ENCODE assay signal across 11 mouse cellular contexts in the genomic region with DNA sequence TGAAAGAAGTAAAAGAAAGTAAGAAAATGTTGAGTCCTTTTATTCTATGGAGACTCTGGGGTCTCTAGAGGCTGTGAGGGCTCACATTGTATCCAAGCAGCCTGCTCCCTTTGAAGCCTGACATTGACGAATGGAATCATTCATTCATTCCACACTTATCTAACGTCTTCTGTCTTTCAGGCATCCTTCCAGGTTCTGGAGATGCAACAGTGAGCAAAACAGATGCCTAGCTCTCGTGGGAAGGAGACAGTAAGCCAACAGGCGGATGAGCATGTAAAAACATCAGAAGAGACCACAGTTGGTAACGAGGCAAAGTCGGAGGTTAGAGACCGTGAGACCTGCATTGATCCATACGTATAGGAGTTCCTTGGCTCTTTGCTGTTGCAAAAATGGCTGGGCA.
"Had no signal": no experiment of that assay in that cellular context is flagged by ENCODE, and none has a peak within 500 bp of the region (broad histone marks: within the 10 kb centered on the region; RNA-seq: fewer than 3 reads in every experiment).

No protein-coding gene starts in this region.

- H3K27ac ChIP-seq: kidney, embryonic 15.5 days; limb, embryonic 13.5 days; liver, embryonic 14.5 days; midbrain, embryonic 13.5 days had no signal

- H3K4me3 ChIP-seq: kidney, embryonic 15.5 days; limb, embryonic 13.5 days; midbrain, embryonic 13.5 days had no signal

- DNase-seq: kidney, postnatal 14 days; layer of hippocampus, postnatal 36 days; left cerebral cortex, postnatal 4 days; lung, adult 18-20 months; right cerebral cortex, postnatal 25 days; thymus, adult 18-20 months; thymus, postnatal 14 days had no signal
